Comparison of ENCODE assay signal across 24 mouse cellular contexts in the genomic region with DNA sequence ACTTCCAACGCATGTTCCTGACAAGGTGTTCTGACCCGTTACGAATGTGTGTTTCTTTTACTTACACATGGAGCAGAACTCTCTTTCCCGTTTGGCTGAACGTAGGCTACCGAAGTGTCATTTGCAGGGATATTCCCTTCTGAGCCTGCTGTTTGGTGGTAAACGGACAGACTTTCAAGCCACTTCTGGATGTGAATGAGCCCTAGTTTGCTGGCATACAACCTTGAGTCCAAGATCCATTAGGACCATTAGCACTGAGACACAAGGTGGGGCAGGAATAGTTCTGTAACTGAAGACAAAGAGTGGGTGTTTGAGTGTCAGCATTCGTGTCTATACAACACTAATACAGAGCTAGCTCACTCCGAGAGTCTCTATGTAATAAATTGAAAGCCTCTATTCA.
DNase-seq lines count a peak whose midpoint lies in the region; ATAC-seq lines count a peak whose summit lies in the region.
"Had no signal": no experiment of that assay in that cellular context is flagged by ENCODE, and none has a peak within 500 bp of the region (broad histone marks: within the 10 kb centered on the region; RNA-seq: fewer than 3 reads in every experiment).

No protein-coding gene starts in this region.

- peaks cover 4% of the 10 kb centered on the region; the same call in 1 of the 2 replicates for H3K9me3 ChIP-seq in heart, embryonic 13.5 days
- no peaks in the 10 kb centered on the region for H3K9me3 ChIP-seq in heart, embryonic 11.5 days (replicated peaks; ENCODE audit: control insufficient read depth, low read length)
- no peaks in the 10 kb centered on the region for H3K9me3 ChIP-seq in intestine, embryonic 15.5 days
- no peaks in the 10 kb centered on the region for H3K9me3 ChIP-seq in intestine, embryonic 16.5 days (ENCODE audit: control insufficient read depth, low read length)
- H3K9me3 ChIP-seq: embryonic facial prominence, embryonic 10.5 days; embryonic facial prominence, embryonic 12.5 days; forebrain, embryonic 13.5 days; forebrain, embryonic 15.5 days had no signal

- peaks cover 32% of the 10 kb centered on the region for H3K4me1 ChIP-seq in heart, embryonic 13.5 days
- peaks cover 9% of the 10 kb centered on the region for H3K4me1 ChIP-seq in heart, embryonic 11.5 days (ENCODE audit: control insufficient read depth, insufficient read depth, low read length)
- H3K4me1 ChIP-seq in intestine, embryonic 15.5 days (replicated peaks), result no peaks in the 10 kb centered on the region
- H3K4me1 ChIP-seq in intestine, embryonic 16.5 days (ENCODE audit: control insufficient read depth, insufficient read depth, low read length), result no peaks in the 10 kb centered on the region
- H3K4me1 ChIP-seq: embryonic facial prominence, embryonic 12.5 days; forebrain, embryonic 13.5 days; forebrain, embryonic 15.5 days had no signal

- H3K27me3 ChIP-seq in heart, embryonic 13.5 days (replicated peaks), result no peaks in the 10 kb centered on the region
- no peaks in the 10 kb centered on the region for H3K27me3 ChIP-seq in heart, embryonic 11.5 days (ENCODE audit: control insufficient read depth, insufficient read depth, low read length)
- H3K27me3 ChIP-seq in intestine, embryonic 15.5 days (replicated peaks), result no peaks in the 10 kb centered on the region
- H3K27me3 ChIP-seq in intestine, embryonic 16.5 days (replicated peaks; ENCODE audit: control insufficient read depth, insufficient read depth, low read length), result no peaks in the 10 kb centered on the region
- H3K27me3 ChIP-seq: CH12.LX; embryonic facial prominence, embryonic 12.5 days; forebrain, embryonic 13.5 days; forebrain, embryonic 15.5 days; Patski had no signal

- H3K4me3 ChIP-seq in heart, embryonic 13.5 days, result no peak overlapping the region
- no peak overlapping the region for H3K4me3 ChIP-seq in heart, embryonic 11.5 days (ENCODE audit: low read depth, low read length)
- H3K4me3 ChIP-seq in intestine, embryonic 15.5 days (replicated peaks), result no peak overlapping the region
- H3K4me3 ChIP-seq in intestine, embryonic 16.5 days (ENCODE audit: low read length), result no peak overlapping the region
- H3K4me3 ChIP-seq: embryonic facial prominence, embryonic 10.5 days; embryonic facial prominence, embryonic 12.5 days; forebrain, embryonic 13.5 days; forebrain, embryonic 15.5 days had no signal

- DNase-seq in heart, adult 11 months, result peak; percentile 55
- DNase-seq in heart, postnatal 25 days (ENCODE audit: low spot score), result no peak
- DNase-seq: adrenal gland, adult 8-10 months; adrenal gland, postnatal 14 days; adrenal gland, postnatal 36 days; B cell, adult 2 months; cerebellum, adult 11-12 months; cerebellum, adult 2 months; cerebellum, adult 9-10 months; cerebellum, postnatal 10 days; cerebellum, postnatal 25 days had no signal

- peak overlapping the region; percentile 30; the same call in 1 of the 2 replicates for H3K27ac ChIP-seq in heart, embryonic 13.5 days (replicated peaks)
- no peak overlapping the region for H3K27ac ChIP-seq in heart, embryonic 11.5 days (ENCODE audit: low read depth, low read length)
- H3K27ac ChIP-seq in intestine, embryonic 15.5 days, result peak overlapping the region; percentile 19; the same call in 1 of the 2 replicates
- no peak overlapping the region for H3K27ac ChIP-seq in intestine, embryonic 16.5 days (ENCODE audit: low read length)
- H3K27ac ChIP-seq: embryonic facial prominence, embryonic 10.5 days; embryonic facial prominence, embryonic 12.5 days; forebrain, embryonic 13.5 days; forebrain, embryonic 15.5 days had no signal

- 85% methylated on average over 9 of the region's 9 CpGs for WGBS in heart, embryonic 13.5 days
- 89% methylated on average over 9 of the region's 9 CpGs for WGBS in heart, embryonic 11.5 days (ENCODE audit: insufficient replicate concordance)
- 82% methylated on average over 9 of the region's 9 CpGs for WGBS in intestine, embryonic 15.5 days
- WGBS in intestine, embryonic 16.5 days, result 80% methylated on average over 9 of the region's 9 CpGs

- no peaks in the 10 kb centered on the region for H3K36me3 ChIP-seq in heart, embryonic 13.5 days
- H3K36me3 ChIP-seq in heart, embryonic 11.5 days (ENCODE audit: control insufficient read depth, insufficient read depth, low read length), result no peaks in the 10 kb centered on the region
- no peaks in the 10 kb centered on the region for H3K36me3 ChIP-seq in intestine, embryonic 15.5 days
- H3K36me3 ChIP-seq in intestine, embryonic 16.5 days (ENCODE audit: control insufficient read depth, insufficient read depth, low read length), result no peaks in the 10 kb centered on the region
- H3K36me3 ChIP-seq: embryonic facial prominence, embryonic 10.5 days; embryonic facial prominence, embryonic 12.5 days; forebrain, embryonic 15.5 days; G1E had no signal

- no peak for ATAC-seq in heart, embryonic 13.5 days (ENCODE audit: extremely low read depth, insufficient number of reproducible peaks, low FRiP score, low TSS enrichment)
- ATAC-seq in heart, embryonic 11.5 days (replicated peaks; ENCODE audit: insufficient number of reproducible peaks, low FRiP score, low TSS enrichment), result no peak
- no peak for ATAC-seq in intestine, embryonic 15.5 days
- no peak for ATAC-seq in intestine, embryonic 16.5 days
- ATAC-seq: activated CD4-positive, CD25-positive, alpha-beta regulatory T cell, adult 4 months; CD4-positive, CD25-positive, alpha-beta regulatory T cell, adult 4 months; forebrain, embryonic 13.5 days; forebrain, embryonic 15.5 days; Patski had no signal

- H3K9ac ChIP-seq in heart, embryonic 13.5 days, result no peak overlapping the region
- no peak overlapping the region for H3K9ac ChIP-seq in heart, embryonic 11.5 days (ENCODE audit: low read depth, low read length)
- no peak overlapping the region for H3K9ac ChIP-seq in intestine, embryonic 15.5 days
- no peak overlapping the region for H3K9ac ChIP-seq in intestine, embryonic 16.5 days (ENCODE audit: low read depth, low read length)
- H3K9ac ChIP-seq: embryonic facial prominence, embryonic 12.5 days; forebrain, embryonic 13.5 days; forebrain, embryonic 15.5 days had no signal

- H3K4me2 ChIP-seq in heart, embryonic 13.5 days, result no peak overlapping the region
- no peak overlapping the region for H3K4me2 ChIP-seq in heart, embryonic 11.5 days
- H3K4me2 ChIP-seq in intestine, embryonic 15.5 days (replicated peaks), result no peak overlapping the region
- no peak overlapping the region for H3K4me2 ChIP-seq in intestine, embryonic 16.5 days (ENCODE audit: low read depth, low read length)
- H3K4me2 ChIP-seq: embryonic facial prominence, embryonic 12.5 days; forebrain, embryonic 13.5 days; forebrain, embryonic 15.5 days had no signal

- intact Hi-C loops in heart, postnatal 25 days (cut with DNase I), result no loop called here

Comparison
In these comparisons a context has a peak if more than half of its experiments do, and no peak if none do; other contexts are left out.
1. H3K27ac ChIP-seq: peak in heart, embryonic 13.5 days (single experiment) and intestine, embryonic 15.5 days (single experiment); none in heart, embryonic 11.5 days (single experiment) and intestine, embryonic 16.5 days (single experiment).